Mouse (Mus musculus): ENCODE measurements around the gene Gosr1. TPM values are rescaled to one million over a fixed set of nuclear protein-coding genes. Genes with fewer than 3 reads are reported as not detected.
"Not testable (repeated sequence)": the region's sequence is repeated elsewhere in the genome, so short reads cannot be mapped to it uniquely, and the experiment has no call there.

The Gosr1 gene
- total RNA-seq (2021): 10 to 100 TPM; 47.3 to 53.9 TPM
- long read RNA-seq, experiment 1, full-length matches to known transcripts: 55 of 66 reads
- long read RNA-seq, experiment 1, partial matches to known transcripts: 2 of 66 reads
- long read RNA-seq, experiment 1, other reads (novel, unspliced or antisense): 9 of 66 reads
- long read RNA-seq, experiment 2, full-length matches to known transcripts: 32 of 41 reads
- long read RNA-seq, experiment 2, partial matches to known transcripts: 1 of 41 reads
- long read RNA-seq, experiment 2, other reads (novel, unspliced or antisense): 8 of 41 reads

GRCm38 (mm10) chr11:76763053-76763740 is at the start of gene Gosr1:
Gene Gosr1 (minus strand): TSS chr11:76763579.
- DNase-seq (ENCODE audit: low spot score in 2 of 2): peak; percentile 90 to 91

- DNase-seq (ENCODE audit: low spot score in 2 of 2): no peak
These were observed 47.5 kb upstream of the Gosr1 start for GRCm38 (mm10) chr11:76810706-76811495.

- no peak for DNase-seq (ENCODE audit: low spot score in 2 of 2)
These were observed 46.1 kb upstream of the Gosr1 start for GRCm38 (mm10) chr11:76809450-76809849.

GRCm38 (mm10) chr11:76808550-76808949 is 45.2 kb upstream of the Gosr1 start:
- no peak for DNase-seq (ENCODE audit: low spot score in 2 of 2)

- DNase-seq (ENCODE audit: low spot score in 2 of 2): no peak
These were observed 43.8 kb upstream of the Gosr1 start for GRCm38 (mm10) chr11:76807007-76807679.

- no peak for DNase-seq (ENCODE audit: low spot score in 2 of 2)
These were observed 42.6 kb upstream of the Gosr1 start for GRCm38 (mm10) chr11:76806026-76806425.

DNA sequence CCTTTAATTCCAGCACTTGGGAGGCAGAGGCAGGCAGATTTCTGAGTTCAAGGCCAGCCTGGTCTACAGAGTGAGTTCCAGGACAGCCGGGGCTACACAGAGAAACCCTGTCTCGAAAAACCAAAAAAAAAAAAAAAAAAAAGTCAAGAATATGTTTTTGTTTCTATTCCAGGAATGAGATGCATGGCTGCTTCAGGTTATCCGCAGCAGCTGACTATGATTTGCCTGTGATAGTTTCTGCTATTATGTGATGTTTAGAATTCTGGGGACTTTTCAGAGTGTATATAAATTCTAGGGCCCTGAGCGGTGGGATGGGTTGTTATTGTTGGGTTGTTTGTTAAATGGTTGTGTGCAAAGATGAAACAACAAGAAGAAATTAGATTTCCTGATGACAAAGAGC is 41.7 kb upstream of the Gosr1 start:
- not testable (repeated sequence) for DNase-seq (ENCODE audit: low spot score in 2 of 2)

GRCm38 (mm10) chr11:76803266-76803665 is 39.9 kb upstream of the Gosr1 start:
- DNase-seq (ENCODE audit: low spot score in 2 of 2): no peak

- no peak for DNase-seq (ENCODE audit: low spot score in 2 of 2)
These were observed 33.9 kb upstream of the Gosr1 start for GRCm38 (mm10) chr11:76797236-76797635.

- no peak for DNase-seq (ENCODE audit: low spot score in 2 of 2)
These were observed 31.9 kb upstream of the Gosr1 start for GRCm38 (mm10) chr11:76795326-76795725.

DNA sequence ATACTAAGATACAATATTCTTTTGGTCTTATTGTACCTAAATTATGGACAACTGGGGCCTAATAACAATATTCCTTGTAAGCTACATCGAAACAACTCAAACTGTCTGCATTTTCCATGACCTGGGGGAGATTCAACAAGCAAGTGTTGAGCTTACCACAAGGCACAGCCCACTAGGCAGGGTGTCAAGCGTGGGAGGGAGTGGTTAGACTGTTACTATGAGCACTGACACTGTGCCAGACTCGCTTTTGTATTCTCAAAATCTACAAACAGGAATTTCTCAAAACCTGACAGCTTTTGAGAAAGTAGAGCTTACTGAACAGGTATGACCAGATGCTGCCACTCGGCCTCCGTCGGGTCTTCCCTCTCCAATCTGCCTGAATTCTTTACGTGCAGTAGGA is 28.0 kb upstream of the Gosr1 start:
- DNase-seq (ENCODE audit: low spot score in 2 of 2): no peak

- peak; percentile 25 to 65 for DNase-seq (ENCODE audit: low spot score in 2 of 2)
These were observed 25.9 kb upstream of the Gosr1 start for GRCm38 (mm10) chr11:76789252-76789651.

DNA sequence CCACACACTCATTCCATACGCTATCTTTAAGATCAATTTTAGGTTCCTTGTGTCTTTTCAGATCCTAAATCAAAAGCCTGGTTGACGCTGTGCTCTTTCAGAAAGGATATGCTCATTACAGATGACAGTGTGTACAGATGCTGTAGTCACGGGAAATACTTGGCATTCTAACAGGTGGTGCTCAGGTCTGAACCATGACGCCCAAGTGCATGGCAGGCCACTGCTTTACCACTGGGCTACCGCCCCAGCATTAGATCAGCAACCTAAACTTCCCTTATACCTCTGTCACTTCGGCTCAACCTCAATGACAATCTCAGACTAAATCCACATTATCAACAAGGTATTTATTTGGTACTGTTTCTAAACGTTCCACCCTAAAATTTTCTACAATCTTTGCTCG is 12.2 kb upstream of the Gosr1 start:
- DNase-seq (ENCODE audit: low spot score in 2 of 2): no peak

GRCm38 (mm10) chr11:76773811-76774210 is 10.4 kb upstream of the Gosr1 start:
- DNase-seq (ENCODE audit: low spot score in 2 of 2): no peak

GRCm38 (mm10) chr11:76770566-76770965 is 7.2 kb upstream of the Gosr1 start:
- no peak for DNase-seq (ENCODE audit: low spot score in 2 of 2)

DNA sequence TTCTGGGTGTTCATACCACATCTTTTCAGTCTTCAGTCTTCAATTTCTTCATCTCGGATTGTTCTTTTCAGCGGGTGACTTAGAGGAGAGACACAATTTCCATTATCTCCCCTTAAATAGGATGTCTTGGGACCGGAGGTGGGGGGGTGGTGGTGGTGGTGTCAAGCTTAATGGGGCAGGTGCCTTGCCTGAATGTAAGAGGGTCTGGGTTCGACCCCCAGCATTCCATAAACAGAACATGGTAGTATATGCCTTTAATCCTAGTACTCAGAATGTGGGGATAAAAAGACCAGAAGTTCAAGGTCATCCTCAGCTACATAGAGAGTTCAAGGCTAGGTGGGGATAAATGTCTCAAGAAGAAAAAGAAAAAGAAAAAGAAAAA is 353 bp upstream of the Gosr1 start:
- DNase-seq (ENCODE audit: low spot score in 2 of 2): no peak

- DNase-seq (ENCODE audit: low spot score in 2 of 2): no peak
These were observed 11.1 kb downstream of the Gosr1 start for GRCm38 (mm10) chr11:76752276-76752675.

GRCm38 (mm10) chr11:76748819-76749218 is 14.6 kb downstream of the Gosr1 start:
- DNase-seq (ENCODE audit: low spot score in 2 of 2): no peak

DNA sequence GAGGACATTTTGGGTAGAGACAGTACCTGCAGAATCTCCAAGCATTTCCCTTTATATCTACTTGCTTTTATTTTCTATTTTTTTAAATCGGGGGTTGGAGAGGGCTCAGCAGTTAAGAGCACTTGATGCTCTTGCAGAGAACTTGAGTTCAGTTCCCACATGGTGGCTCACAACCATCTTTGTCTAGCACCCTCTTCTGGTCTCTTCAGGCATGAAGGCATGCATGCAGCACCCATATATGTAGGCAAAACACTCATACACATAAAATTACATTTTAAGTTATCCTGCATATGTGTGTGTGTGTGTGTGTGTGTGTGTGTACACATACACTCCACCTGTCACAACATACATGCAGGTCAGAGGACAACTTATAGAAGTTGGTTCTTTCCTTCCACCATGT is 17.5 kb downstream of the Gosr1 start:
- DNase-seq (ENCODE audit: low spot score in 2 of 2): no peak

- DNase-seq (ENCODE audit: low spot score in 2 of 2): peak; percentile 47 to 65
These were observed 18.8 kb downstream of the Gosr1 start for GRCm38 (mm10) chr11:76744550-76744949.

DNA sequence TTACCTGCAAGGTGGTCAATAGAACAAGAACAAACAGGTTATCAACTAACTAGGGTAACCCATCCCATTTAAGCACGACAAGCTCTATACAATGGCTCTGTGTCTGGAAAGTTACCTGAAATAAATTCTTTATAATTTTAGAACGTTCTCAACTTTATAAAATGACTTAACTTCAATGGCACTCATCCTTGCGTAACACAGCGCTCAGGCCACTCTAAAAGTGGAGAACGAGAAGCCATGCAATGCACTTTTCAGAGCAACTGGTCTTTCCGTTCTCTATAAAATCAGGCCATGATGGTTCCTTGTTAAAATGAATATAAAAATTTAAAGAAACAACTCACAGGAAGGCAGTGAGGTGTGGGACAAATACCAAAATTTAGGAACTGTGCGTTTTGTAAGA is 20.9 kb downstream of the Gosr1 start:
- no peak for DNase-seq (ENCODE audit: low spot score in 2 of 2)

DNA sequence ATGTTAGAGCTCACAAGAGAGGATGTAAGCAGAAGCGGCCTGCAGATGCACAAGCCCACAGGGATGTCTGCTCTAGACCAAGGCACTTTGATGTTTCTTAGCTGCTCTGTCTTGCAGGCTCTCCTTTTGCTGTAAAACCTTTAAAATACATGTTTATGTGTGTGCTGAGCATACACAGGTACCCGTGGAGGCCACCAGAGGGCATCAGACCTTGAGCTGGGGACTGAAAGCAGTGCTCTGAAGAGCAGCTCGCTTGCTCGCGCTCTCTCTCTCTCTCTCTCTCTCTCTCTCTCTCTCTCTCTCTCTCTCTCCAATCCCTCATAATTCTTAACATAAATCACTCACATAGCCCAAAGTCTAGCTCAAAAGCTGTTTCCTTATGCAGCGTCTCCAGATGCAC is 24.3 kb downstream of the Gosr1 start:
- DNase-seq (ENCODE audit: low spot score in 2 of 2): no peak

All from left cerebral cortex, adult 18-20 months (tissue).